Mouse (Mus musculus) urinary bladder, postnatal 10 days (tissue): Measurements from ENCODE around the gene Dpm2.

Experiments used
- DNase-seq: peaks from one replicate; pipeline ENCODE4 v3.0.0; 2022; ENCODE audit warnings: low spot score

The Dpm2 gene

GRCm38 (mm10) chr2:32612274-32612673 lies 41.6 kb downstream of the Dpm2 start:
- no peak for DNase-seq

GRCm38 (mm10) chr2:32617109-32617508 lies 46.5 kb downstream of the Dpm2 start:
- no peak for DNase-seq

- no peak for DNase-seq
These were observed 46.9 kb downstream of the Dpm2 start for GRCm38 (mm10) chr2:32617601-32618000.

GRCm38 (mm10) chr2:32618051-32618450 lies 47.4 kb downstream of the Dpm2 start:
- DNase-seq: no peak

GRCm38 (mm10) chr2:32620682-32621516 lies 50.2 kb downstream of the Dpm2 start:
- no peak for DNase-seq

- no peak for DNase-seq
These were observed 50.8 kb downstream of the Dpm2 start, which contains the start of gene Ak1 for GRCm38 (mm10) chr2:32621517-32621859. Gene Ak1, plus strand, starts transcription at chr2:32621758.
